Mouse (Mus musculus) lung, embryonic 14.5 days (tissue): ENCODE measurements around the gene Cd27. TPM values are rescaled to one million over a fixed set of nuclear protein-coding genes. Genes with fewer than 3 reads are reported as not detected.

Experiments
- ATAC-seq: fragments of 200-750 bp; cut with Nextera tagmentation; 2 replicates; pipeline ENCODE4 v1.8.0; 2017; ENCODE audit warnings: mild to moderate bottlenecking, moderate TSS enrichment, moderate library complexity; ENCODE audit not compliant: insufficient read depth
- DNase-seq: peaks from one replicate; pipeline ENCODE4 v3.0.0-alpha.2; 2015
- H3K27ac ChIP-seq: fragments of 300-500 bp; sonication (generic); 2 replicates; pipeline ENCODE4 v1.5.1; 2014; ENCODE audit warnings: low read depth, mild to moderate bottlenecking, moderate library complexity
- H3K27me3 ChIP-seq: fragments of 300-500 bp; sonication (generic); 2 replicates; pipeline ENCODE4 v1.6.1; 2014; ENCODE audit warnings: low read length, control low read depth; ENCODE audit not compliant: insufficient read depth
- H3K36me3 ChIP-seq: fragments of 300-500 bp; sonication (generic); 2 replicates; pipeline ENCODE4 v1.6.1; 2014; ENCODE audit warnings: control low read depth; ENCODE audit not compliant: insufficient read depth
- H3K4me1 ChIP-seq: fragments of 300-500 bp; sonication (generic); 2 replicates; pipeline ENCODE4 v1.6.1; 2014; ENCODE audit warnings: antibody characterized with exemption, control low read depth; ENCODE audit not compliant: insufficient read depth
- H3K4me2 ChIP-seq: fragments of 300-500 bp; sonication (generic); 2 replicates; pipeline ENCODE4 v1.6.1; 2014; ENCODE audit warnings: mild to moderate bottlenecking
- H3K4me3 ChIP-seq: fragments of 300-500 bp; sonication (generic); 2 replicates; pipeline ENCODE4 v1.5.1; 2014; ENCODE audit warnings: low read depth, low read length
- H3K9ac ChIP-seq: fragments of 300-500 bp; sonication (generic); 2 replicates; pipeline ENCODE4 v1.6.1; 2014
- H3K9me3 ChIP-seq: fragments of 300-500 bp; sonication (generic); 2 replicates; pipeline ENCODE4 v1.6.1; 2016; ENCODE audit warnings: low read depth, low read length, control low read depth
- CTCF ChIP-seq: IDR thresholded peaks from 2 replicates; pipeline ENCODE4 v1.5.1; 2016; ENCODE audit warnings: antibody characterized with exemption, low read depth
- WGBS: fragments of 180-500 bp; shearing (Covaris S2); extraction: QIAGEN DNeasy Blood & Tissue Kit; methylation state at CpG from one replicate; pipeline ENCODE4 v1.1.7; 2014; 5-methylcytosine and 5-hydroxymethylcytosine counted together
- polyA plus RNA-seq: library from polyadenylated mRNA; unstranded; fragments of >200 nt; fragmentation: Nextera tagmentation; extraction: Ambion mirVana; gene quantifications from 2 replicates; pipeline ENCODE4 v1.2.1, GENCODE M21; 2014

Gene Cd27
- polyA plus RNA-seq, 1 experiment from 2014 or later: 2.0 TPM

GRCm38 (mm10) chr6:125233816-125234519 is 2.8 kb downstream of the Cd27 start:
- no peak for TF ChIP-seq CTCF
- Histone ChIP-seq H3K27me3 (no peaks in the 10 kb centered on the region), H3K4me3 (no peak overlapping the region), H3K9me3 (no peaks in the 10 kb centered on the region), H3K4me2 (peak overlapping the region; percentile 13; the same call in 1 of the 2 replicates), H3K4me1 (no peaks in the 10 kb centered on the region; the same call in 1 of the 2 replicates), H3K36me3 (no peaks in the 10 kb centered on the region), H3K27ac (peak overlapping the region; percentile 12), H3K9ac (no peak overlapping the region)
- peak; percentile 40 for DNase-seq
- peak; percentile 63 for ATAC-seq
- WGBS: 43% methylated on average over 7 of the region's 7 CpGs

DNA sequence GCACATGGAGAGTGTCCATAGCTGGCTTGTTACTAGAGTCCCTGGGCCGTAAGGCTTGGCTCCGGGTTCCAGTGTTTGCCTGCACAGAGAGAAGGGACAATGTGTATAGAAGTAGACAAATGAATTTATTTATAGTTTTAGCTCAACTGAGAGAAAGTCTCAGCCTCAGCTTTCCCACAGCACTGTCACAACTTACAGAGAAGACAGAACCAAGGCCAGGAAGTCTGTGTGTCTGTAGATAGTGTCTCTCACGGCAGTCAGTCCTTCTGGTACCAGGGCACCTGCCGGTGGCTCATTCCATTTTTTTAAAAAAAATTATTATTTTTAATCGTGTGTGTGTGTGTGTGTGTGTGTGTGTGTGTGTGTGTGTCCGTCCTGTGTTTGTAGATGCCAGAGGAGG is 4.3 kb downstream of the Cd27 start:
- Histone ChIP-seq H3K27ac (no peak overlapping the region), H3K4me3 (no peak overlapping the region), H3K27me3 (no peaks in the 10 kb centered on the region), H3K4me1 (no peaks in the 10 kb centered on the region; the same call in 1 of the 2 replicates), H3K4me2 (peak overlapping the region; percentile 98; the same call in 1 of the 2 replicates), H3K9ac (no peak overlapping the region), H3K36me3 (no peaks in the 10 kb centered on the region), H3K9me3 (no peaks in the 10 kb centered on the region)
- no peak for DNase-seq
- whole genome bisulfite sequencing: 69% methylated on average over 6 of the region's 6 CpGs
- no peak for ATAC-seq
- no peak for TF ChIP-seq CTCF

DNA sequence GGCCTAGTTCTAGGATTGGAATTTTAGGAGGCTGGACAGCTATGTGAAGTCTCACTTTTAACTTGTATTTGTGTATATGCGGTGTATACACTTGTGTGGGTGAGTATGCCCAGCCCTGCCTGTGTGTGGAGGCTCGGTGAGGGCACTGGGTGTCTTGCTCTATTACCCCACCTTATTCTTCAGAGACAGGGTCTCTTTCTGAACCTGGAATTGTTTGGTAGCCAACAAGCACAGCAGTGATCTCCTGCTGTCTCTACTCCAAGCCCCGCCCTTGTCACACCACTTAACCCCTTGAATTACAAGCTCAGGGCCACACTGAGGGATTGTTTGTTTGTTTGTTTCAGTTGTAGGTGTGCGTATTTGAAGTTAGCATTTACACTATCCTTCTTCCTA is 4.8 kb downstream of the Cd27 start:
- peak overlapping the region; percentile 52 for H3K4me3 ChIP-seq
- WGBS: 42% methylated on average over 4 of the region's 4 CpGs
- H3K4me2 ChIP-seq: peak overlapping the region; percentile 98
- H3K36me3 ChIP-seq: no peaks in the 10 kb centered on the region
- no peak overlapping the region for H3K27ac ChIP-seq
- peak overlapping the region; percentile 76 for H3K9ac ChIP-seq
- no peaks in the 10 kb centered on the region for H3K9me3 ChIP-seq
- no peak for TF ChIP-seq CTCF
- H3K4me1 ChIP-seq: no peaks in the 10 kb centered on the region; the same call in 1 of the 2 replicates
- H3K27me3 ChIP-seq: no peaks in the 10 kb centered on the region
- DNase-seq (no peak), ATAC-seq (peak; percentile 28)

- Histone ChIP-seq H3K27me3 (no peaks in the 10 kb centered on the region), H3K9ac (peak within 1 kb of the TSS; percentile 76), H3K27ac (peak within 1 kb of the TSS; percentile 80), H3K4me2 (peak within 1 kb of the TSS; percentile 98), H3K9me3 (no peaks in the 10 kb centered on the region), H3K36me3 (no peaks in the 10 kb centered on the region), H3K4me3 (peak within 1 kb of the TSS; percentile 52), H3K4me1 (no peaks in the 10 kb centered on the region; the same call in 1 of the 2 replicates)
- 1% methylated on average over 16 of the region's 16 CpGs for WGBS
- ATAC-seq: peak; percentile 58
- DNase-seq: peak; percentile 72
- no peak for TF ChIP-seq CTCF
These were observed 5.4 kb downstream of the Cd27 start, which contains the start of gene Tapbpl for GRCm38 (mm10) chr6:125231117-125232044. Gene Tapbpl, minus strand, starts transcription at chr6:125231860.

GRCm38 (mm10) chr6:125230571-125230970 is 6.2 kb downstream of the Cd27 start:
- H3K27ac ChIP-seq: no peak overlapping the region
- no peak overlapping the region; the same call in 1 of the 2 replicates for H3K9ac ChIP-seq
- H3K4me3 ChIP-seq: no peak overlapping the region
- H3K9me3 ChIP-seq: no peaks in the 10 kb centered on the region
- no peak for ATAC-seq
- no peaks in the 10 kb centered on the region for H3K36me3 ChIP-seq
- TF ChIP-seq CTCF: no peak
- no peak for DNase-seq
- peak overlapping the region; percentile 98; the same call in 1 of the 2 replicates for H3K4me2 ChIP-seq
- no peaks in the 10 kb centered on the region; the same call in 1 of the 2 replicates for H3K4me1 ChIP-seq
- no peaks in the 10 kb centered on the region for H3K27me3 ChIP-seq
- 58% methylated on average over 9 of the region's 9 CpGs for WGBS

- DNase-seq: peak; percentile 42
- Histone ChIP-seq H3K9me3 (no peaks in the 10 kb centered on the region), H3K9ac (no peak overlapping the region), H3K4me3 (no peak overlapping the region), H3K27me3 (no peaks in the 10 kb centered on the region), H3K36me3 (0 out of 2 replicates have a peak, but pooled peaks cover 6% of the 10 kb centered on the region), H3K4me1 (no peaks in the 10 kb centered on the region), H3K4me2 (no peak overlapping the region), H3K27ac (no peak overlapping the region)
- peak; percentile 38 for TF ChIP-seq CTCF
- ATAC-seq: no peak
- 79% methylated on average over 5 of the region's 5 CpGs for WGBS
These were observed 11.2 kb downstream of the Cd27 start for GRCm38 (mm10) chr6:125225518-125226115.
